Mouse (Mus musculus) olfactory bulb, adult 2 months (tissue): ENCODE data around the gene Izumo2.

Experiments
- CTCF ChIP-seq: fragments of 200-500 bp; IDR thresholded peaks from 2 replicates; pipeline ENCODE4 v1.5.1; 2012; ENCODE audit warnings: low read depth, mild to moderate bottlenecking, low read length, moderate library complexity; ENCODE audit not compliant: insufficient read depth
- POLR2A ChIP-seq: fragments of 200-500 bp; IDR thresholded peaks from 2 replicates; pipeline ENCODE4 v1.6.1; 2012; ENCODE audit warnings: mild to moderate bottlenecking, low read depth, low read length, moderate library complexity; ENCODE audit not compliant: insufficient read depth

DNA sequence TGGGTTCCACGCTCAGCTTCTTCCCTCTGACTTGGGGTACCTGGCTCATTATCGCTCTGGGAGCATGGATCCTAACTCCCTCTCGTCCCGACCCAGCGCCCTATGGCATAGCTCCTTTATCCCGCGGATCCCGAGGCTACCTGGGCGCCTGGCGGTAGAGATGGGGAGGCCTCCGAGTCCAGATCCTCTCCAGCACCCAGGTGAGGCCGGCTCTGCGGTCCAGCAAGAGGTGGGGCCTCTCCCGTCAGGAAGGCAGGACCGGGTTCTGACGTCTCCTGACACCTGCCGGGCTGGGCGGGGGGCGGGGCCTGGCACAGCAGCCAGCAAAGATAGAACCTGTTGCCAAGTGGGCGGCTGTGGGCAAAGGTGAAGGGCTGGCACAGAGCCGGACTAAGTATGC is 39.4 kb upstream of the Izumo2 start:
- TF ChIP-seq POLR2A (no peak), CTCF (no peak)
